Mouse (Mus musculus): ENCODE measurements around the gene Polr2l.

Polr2l gene

DNA sequence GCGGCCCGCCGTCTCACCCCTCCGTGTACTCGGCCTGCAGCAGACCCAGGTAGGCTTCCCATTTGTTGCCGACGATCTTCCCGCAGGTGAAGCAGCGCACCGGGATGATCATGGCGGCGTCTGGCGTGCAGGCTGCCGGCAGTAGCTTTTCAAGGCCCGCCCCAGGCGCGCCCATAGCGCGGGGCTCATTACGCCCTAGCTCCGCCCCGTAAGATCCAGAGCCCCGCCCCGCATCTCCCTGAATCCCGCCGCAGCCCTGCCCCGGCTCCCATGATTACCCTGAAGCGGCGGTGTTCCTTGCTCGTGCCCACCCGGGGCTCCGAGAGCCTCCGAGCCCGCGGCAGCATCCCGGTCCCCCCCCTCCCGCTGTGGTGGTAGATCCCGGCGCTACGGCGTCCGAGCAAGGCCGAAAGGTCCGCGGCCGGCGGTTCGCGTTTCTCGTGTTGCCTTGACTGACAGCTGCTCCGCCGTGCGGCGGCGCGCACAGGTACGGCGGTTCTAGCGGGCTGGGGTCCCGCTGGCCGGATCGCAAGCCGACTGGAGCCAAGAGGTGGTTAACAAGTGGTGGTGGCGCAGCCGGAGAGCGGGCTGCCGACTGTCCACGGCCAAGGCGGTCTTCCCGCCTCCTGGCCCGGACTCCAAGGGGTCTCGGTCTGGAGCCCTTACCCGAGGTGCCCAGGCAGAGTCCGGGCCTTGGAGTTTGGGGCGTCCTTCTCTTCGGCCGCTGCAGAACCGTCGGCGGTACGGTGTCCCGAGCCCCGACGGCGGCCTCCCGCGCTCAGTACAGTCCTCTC is at the start of gene Polr2l, which contains the start of gene Tspan4:
TSS of gene Polr2l (minus strand) at position 122 of the 794 bp plus-strand sequence.
TSS of gene Tspan4 (plus strand) at position 230 of the 794 bp plus-strand sequence.
- peak; percentile 78 for DNase-seq (ENCODE audit: low read depth, low spot score)

DNA sequence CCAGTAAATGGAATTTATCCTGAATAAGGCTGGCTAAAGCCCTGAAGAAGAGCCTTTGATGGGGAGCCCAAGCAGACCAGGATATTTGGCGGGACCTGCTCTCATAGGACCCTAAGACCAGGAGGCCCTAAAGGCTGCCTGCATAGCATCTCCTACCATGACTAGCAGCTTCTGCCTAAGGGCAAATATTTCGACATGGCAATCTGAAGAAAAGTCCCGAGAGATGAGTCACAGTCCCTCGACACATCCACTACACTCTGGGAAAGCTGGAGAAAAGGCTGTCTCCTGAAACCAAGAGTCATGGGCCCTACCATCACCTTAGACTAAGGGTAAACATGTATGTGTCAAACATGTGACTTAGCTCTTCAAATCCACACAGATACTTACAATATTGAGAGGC is 49.3 kb upstream of the Polr2l start:
- DNase-seq (ENCODE audit: low read depth, low spot score): no peak

DNA sequence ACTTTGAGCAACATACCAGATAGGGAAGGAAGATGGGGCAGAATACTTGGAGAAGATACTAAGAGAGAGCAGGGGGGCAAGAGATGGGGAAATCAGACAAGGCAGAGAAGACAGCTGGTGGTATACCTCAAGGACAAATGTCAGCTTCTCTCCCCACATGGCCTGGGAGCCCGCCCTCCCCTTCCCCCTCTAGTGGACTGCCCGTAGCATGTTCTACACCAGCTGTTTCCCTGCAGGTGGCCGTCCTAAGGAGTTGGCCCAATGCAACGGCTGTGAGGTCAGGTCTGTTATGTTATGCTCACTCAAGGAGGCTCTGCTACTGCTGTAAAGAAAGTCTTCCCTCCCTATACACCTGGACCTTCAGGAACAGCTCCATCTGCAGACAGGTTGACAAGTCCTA is 48.1 kb upstream of the Polr2l start:
- DNase-seq (ENCODE audit: low read depth, low spot score): no peak

DNA sequence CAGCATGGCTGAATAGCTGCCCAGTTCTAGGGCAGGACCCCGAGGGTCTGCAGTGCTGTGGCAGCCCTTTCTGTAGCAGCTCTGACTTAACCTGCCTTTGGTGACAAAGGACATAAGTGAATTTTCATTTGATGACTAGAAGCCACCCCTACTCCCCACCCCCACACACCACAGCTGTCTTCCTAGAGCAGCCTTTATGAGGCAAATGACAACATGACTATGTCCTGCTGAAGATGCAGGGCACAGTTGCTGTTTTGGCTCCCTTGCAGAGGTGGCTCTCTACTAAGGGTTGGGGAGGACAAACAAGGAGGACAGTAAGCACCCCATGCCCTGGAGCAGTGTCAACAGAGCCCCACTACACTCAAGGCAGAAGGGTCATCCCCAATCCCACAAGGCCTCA is 44.9 kb upstream of the Polr2l start:
- no peak for DNase-seq (ENCODE audit: low read depth, low spot score)

DNA sequence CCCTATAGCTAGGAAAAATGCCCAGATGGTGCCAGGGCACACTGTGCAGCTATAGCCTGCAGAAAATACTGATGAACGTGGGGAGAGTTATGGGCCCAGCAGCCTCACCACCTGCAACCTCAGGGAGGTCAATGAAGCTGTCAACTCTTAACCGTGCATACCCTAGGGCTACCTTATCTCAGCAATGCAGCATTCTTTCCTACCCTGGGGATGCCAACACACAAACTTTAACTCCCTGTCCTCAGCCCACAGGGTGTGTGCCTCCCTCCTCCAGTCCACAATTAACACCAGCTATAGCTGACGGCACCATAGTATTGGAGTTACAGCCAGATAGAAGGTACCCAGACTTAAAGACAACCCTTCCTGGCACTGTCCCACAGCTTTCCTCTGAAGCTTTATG is 44.0 kb upstream of the Polr2l start:
- no peak for DNase-seq (ENCODE audit: low read depth, low spot score)

DNA sequence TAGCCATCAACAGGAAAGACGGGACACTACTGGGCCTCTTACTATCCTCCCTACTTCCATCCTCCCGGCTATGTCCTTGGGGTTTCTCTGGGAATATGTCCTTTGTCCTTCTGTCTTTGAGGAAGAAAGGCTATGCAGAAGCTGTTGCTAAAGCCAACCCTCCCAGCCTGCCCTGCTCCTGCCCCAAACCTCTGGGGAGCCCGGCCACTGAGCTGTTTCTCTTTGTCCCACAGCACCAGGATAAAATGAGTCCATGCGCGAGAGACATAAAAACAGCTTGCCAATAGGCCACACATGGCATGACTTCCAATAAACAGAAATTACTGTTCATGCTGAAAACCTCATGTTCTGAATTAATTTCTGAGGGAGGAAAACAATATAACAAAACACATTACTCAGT is 43.4 kb upstream of the Polr2l start:
- DNase-seq (ENCODE audit: low read depth, low spot score): no peak

DNA sequence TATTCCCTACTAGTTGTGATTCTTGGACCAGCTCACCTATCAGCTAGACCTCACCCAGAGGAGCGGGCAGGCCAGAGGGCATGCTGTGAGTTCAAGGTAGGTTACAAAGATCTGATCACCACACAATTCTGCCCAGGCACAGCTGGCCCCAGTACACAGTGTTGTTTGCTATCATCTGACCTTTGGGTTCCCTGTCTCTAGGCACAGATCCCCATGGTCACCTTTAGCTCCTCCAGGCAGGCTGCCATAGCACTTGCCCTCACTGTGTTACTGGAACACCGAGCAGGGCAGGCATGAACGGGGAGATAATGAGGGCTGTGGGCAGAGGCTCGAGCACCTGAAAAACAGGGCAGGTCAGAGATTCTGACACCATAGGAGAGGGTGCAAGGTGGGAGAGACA is 42.7 kb upstream of the Polr2l start:
- DNase-seq (ENCODE audit: low read depth, low spot score): no peak

DNA sequence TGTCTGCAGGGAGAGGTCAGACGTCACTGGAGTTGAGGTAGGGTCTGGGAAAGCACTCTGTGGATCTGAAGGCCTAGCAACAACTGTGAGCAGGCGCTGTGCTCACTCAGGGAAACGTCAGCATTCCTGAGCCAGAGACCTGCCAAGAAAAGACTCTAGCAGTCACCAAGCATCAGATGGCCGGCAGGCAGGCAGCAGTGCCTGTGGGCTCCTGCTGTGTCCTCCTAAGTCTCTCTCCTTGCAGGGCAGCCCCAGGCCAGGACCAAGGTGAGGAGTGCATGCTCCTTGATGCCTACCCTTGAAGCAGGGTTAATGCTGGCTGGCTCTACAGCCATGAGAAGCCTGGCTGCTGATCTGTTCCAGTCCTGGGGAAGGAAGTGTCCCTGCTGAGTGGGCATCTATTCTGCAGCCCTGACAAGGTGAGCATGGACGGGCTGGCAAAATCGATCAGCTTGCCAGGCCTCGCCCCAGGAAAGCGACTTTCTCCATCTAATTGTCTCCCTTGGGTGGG is 35.8 kb upstream of the Polr2l start:
- DNase-seq (ENCODE audit: low read depth, low spot score): no peak

DNA sequence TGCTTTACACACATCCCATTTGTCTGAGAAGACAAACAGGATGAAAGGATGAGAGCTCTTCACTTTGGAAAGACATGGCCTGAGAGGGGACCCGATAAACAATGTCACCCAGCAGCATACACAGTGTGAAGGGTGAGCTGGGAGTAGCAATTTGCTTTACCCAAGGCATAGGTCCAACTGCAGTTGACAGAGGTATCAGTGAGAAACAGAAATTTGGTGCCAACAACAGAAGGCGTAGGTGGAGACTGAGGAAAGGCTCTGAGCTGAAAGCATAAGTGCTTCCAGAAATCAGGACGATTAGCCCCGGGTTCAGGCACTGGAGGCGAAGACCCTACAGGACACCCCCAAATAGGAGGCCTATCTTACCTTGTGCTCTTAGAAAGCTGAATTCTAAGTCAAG is 35.3 kb upstream of the Polr2l start:
- DNase-seq (ENCODE audit: low read depth, low spot score): no peak

DNA sequence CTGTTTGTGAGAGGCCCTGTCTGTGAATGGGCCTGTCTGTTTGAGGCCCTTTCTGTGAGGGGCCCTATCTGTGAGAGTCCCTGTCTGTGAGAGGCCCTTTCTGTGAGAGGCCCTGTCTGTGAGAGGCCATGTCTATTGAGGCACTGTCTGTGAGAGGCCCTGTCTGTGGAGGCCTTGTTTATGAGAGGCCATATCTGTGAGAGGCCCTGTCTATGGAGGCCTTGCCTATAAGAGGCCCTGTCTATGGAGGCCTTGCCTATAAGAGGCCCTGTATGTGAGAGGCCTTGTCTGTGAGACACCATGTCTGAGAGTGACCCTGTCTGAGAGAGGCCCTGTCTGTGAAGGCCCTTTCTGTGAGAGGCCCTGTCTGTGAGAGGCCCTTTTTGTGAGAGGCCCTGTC is 33.2 kb upstream of the Polr2l start:
- no peak for DNase-seq (ENCODE audit: low read depth, low spot score)

DNA sequence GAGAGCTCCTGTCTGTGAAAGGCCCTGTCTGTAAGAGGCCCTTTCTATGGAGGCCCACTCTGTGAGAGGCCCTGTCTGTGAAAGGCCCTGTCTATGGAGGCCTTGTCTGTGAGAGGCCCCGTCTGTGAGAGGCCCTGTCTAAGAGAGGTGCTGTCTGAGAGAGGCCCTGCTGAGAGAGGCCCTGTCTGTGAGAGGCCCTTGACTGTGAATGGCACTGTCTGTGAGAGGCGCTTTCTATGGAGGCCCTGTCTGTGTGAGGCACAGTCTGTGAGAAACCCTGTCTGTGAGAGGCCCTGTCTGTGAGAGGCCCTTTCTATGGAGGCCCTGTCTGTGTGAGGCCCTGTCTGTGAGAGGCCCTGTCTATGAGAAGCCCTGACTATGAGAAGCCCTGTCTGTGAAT is 31.3 kb upstream of the Polr2l start:
- DNase-seq (ENCODE audit: low read depth, low spot score): no peak

DNA sequence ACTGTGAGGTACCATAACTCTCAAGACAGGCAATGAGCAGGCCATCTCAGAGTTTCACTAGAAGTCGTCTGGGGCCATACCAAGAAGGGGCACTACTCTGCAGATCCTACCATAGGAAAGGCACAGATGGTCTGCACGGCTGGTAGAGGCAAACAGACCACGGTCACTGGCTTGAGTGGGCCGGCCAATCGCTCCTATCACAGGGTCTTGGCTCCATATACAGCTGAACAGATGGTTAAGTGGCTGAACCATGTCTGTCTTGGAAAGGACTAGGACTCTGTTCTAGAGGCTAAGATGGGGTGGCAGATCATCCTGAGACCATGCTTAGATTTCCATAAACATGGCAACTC is 27.6 kb upstream of the Polr2l start:
- DNase-seq (ENCODE audit: low read depth, low spot score): no peak

DNA sequence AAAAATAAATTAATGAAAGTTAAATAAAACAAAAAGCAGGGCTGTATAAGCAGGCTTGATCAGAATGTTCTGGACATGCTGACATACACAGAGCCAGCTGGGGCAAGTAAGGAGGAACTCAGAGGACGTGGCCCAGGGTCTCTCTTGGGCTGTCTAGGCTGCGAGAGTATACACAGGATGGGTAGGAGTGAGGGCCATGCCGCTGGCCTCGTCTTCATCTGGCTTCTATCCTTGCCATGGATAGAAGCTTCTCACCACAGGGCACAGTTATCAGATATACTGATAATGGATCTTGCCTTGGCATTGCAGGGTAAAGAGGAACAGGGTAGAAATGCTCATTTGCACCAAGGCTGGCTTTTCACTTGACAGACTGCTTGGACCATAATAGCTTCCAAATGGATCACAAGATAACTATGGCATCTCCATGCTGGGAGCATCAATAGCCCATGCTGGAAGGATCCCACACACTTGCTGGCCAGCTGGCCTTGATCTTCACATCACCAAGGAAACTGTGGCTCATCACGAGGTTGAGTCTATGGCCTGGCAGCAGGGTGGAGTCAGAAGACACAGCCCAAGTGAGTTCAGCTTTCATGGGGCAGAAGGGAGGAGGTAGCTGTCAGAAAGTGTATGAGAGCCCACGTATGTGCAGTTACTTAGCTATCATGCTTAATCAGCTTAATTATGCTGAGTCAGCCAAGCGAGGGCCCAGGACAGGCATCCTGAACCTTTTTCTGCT is 27.1 kb upstream of the Polr2l start:
- no peak for DNase-seq (ENCODE audit: low read depth, low spot score)

DNA sequence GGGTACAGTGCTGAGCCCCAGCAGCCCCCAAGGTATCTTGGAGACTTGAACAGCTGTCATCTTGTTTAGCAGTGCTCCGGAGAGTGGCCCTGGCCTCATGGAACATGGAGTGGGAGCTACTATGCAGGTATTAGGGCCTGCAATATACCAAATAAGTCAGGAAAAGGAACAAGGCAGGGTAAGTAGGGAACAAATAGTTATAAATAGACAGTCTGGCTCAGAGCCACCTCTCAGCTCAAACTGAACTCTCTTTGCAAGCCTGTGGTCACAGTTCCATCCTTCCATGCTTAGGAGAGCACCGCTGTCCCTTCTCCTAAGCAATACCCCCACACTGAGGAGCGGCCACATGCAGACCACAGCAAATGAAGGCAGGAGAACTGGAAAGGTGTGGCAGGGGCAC is 22.7 kb upstream of the Polr2l start:
- DNase-seq (ENCODE audit: low read depth, low spot score): no peak

DNA sequence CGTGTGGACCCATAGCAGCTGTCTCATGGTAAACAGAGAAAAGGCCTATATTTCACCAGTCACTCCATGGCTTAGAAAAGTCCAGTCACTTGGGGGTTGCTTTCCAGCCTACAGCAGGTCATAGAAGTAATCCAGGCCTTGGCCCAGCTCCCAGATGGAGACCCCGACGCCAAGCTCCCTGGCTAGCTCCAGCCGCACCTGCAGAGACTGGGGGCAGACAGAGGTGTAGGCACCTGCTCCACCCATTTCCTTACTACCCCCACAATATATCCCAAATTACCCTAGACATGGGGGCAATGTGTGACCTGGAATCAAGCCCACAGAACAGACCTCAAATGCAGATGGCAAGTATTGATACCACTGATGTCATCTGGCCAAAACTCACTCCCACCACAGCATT is 21.0 kb upstream of the Polr2l start:
- no peak for DNase-seq (ENCODE audit: low read depth, low spot score)

DNA sequence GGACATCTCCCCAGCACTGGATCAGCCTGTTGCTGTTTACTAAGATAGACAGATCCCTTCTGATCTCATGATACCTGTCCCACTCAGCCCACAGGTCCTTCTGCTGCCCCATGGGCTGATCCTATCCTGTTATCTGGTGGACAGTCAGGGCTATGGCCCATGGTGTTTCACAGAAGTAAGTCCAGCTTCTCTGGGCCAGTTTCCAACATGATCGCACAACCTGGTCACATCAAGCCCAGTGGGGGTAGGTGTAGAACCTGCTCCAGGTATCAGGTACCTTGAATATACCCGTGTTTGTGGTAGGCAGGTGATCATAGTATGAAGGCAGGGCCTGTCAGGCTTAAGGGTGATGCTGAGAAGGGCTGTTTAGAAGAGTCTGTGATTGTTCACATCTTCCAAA is 20.4 kb upstream of the Polr2l start:
- DNase-seq (ENCODE audit: low read depth, low spot score): no peak

DNA sequence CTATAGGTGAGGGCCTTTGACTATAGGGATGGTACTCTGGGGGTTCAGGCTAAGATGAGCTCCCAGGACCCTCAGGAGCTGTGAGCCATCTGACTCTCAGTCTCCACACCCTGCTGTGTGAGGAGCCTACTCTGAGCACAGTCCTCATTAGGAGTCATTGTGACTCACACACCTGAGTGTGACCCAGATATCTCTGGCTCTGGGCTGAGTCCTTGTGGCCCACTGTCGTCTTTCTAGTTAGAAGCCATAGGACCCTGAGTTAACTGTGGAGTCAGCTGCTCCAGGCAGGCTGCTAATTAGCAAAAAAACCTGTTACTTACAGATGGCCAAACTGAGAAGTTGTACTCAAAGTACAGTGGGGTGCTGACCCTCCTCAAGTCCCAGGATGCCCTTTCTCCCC is 18.8 kb upstream of the Polr2l start:
- DNase-seq (ENCODE audit: low read depth, low spot score): no peak

DNA sequence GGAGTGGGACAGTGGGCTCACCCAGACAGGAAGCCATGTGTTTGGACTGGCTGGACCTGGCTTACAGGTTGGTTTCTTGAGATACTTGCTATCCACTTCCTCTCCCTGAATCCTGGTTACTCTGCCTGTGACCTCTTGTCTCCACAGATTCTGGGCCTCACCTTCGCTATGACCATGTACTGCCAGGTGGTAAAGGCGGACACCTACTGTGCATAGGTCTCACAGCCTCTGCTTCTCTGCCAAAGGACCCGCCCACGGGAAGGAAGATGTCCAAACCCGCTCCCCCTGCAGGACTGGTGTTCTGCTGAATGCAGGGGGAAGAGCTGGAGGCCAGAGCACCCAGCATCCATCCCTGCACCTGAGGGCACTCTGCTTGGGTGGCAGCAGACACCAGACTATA is 17.8 kb upstream of the Polr2l start:
- no peak for DNase-seq (ENCODE audit: low read depth, low spot score)

DNA sequence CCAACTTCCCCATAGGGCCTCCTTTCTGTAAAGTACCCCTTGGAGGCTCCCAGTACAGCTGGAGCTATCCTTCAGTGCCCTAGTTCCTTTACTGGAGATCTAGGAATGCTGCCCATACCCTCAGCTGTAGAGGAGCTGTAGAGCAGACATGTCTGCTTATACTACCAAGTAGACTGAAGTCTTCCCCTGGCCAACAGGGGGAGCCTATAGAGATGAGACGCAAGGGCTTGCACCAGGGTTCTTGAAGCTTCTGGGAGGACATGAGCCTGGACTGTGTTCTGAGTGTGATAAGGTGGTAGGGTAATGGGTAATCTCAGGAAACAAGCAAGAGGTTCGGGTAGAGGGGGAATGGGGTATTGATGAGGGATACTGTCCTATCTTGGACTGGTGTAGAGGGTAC is 16.2 kb upstream of the Polr2l start:
- DNase-seq (ENCODE audit: low read depth, low spot score): no peak

DNA sequence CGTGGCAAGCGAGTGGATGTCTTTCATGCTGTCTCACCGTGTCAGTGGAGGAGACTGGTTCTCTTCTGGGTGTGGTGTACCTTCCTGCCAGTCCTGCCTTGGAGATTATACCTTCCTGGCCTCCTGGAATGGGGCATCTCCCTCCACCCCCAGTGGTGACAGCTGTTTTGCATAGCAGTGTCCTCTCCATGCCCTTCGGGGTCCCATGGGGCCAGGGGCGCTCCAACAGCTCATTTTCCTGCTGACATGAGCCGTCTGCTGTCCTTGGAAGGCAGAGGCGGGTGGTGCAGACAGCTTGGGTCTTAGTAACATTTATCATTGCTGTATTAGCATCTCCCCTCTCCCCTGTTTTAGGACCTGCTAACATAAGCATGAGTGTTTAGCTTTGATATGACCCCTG is 12.2 kb upstream of the Polr2l start:
- no peak for DNase-seq (ENCODE audit: low read depth, low spot score)

DNA sequence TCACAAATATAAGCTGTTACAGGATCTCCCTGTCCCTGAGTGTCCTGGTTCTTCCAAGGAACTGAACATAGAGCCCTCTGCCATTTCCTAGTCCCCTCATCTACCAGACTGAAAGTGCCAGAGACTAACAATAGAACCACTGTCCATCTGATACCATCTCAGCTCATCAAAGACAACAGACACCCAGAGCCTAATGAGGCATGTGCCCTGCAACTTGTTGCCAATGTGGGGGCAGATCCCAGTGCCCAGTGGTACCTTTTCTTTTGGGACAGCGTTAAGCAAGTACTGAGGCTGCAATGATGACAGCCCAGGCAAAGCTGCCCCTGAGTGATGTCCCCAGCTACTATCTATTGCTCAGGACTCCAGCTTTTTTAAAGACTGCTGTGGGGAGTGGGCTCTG is 11.3 kb upstream of the Polr2l start:
- DNase-seq (ENCODE audit: low read depth, low spot score): no peak

DNA sequence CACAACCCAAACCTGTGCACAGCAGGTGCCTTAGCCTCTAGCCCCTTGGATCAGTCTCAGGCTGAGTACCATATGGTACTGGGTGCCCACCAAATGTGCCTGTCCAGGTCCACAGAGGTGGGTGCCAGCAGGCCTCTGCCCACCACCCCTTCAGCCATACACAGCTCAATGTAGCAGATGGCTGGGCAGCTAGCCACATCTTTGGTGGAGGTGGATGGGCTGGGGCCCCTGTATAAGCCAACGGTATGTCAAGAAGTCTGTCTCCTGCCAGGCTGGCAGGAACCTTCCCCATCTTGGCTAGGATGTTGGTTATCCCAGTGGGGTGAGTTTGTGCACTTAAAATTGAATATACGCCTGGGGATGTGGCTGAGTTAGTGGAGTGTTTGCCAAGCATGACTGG is 10.7 kb upstream of the Polr2l start:
- DNase-seq (ENCODE audit: low read depth, low spot score): no peak

DNA sequence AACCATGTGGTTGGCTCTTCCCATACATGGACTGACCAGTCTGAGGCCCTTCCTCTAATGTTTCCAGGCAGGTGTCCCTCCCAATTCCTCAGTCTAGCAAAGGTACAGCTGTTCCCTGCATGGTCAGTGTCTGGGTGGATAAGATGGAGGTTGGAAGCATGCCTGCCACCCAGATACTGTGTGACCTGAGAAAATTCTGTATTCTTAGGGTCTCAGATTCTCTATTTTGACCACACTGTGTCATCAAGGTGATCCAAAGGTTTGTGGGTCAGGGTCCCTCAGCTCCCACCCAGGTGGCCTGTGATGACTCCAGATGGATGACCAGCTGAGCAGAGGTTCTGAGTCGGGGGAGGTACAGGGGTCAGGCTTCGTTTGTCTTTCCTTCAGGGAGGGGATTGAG is 10.3 kb upstream of the Polr2l start:
- DNase-seq (ENCODE audit: low read depth, low spot score): no peak

All from embryo, embryonic 11.5 days (tissue).